Mouse (Mus musculus): Measurements from ENCODE around the gene Hnrnpf.

GRCm38 (mm10) chr6:117917576-117917975 is 17.5 kb downstream of the Hnrnpf start:
- TF ChIP-seq CTCF (conservative IDR thresholded peaks at IDR 0.05; ENCODE audit: insufficient read depth, insufficient read length, low read depth, low read length) (0 out of 2 replicates have a peak, but pooled peaks have one; percentile 11), POLR2A (IDR thresholded peaks at IDR 0.05; ENCODE audit: low read depth, low read length) (peak; percentile 27)

Measured in kidney, adult 2 months (tissue).